Mouse (Mus musculus) adrenal gland, postnatal 36 days (tissue): ENCODE data around the gene Sprr2f. TPM values are rescaled to one million over a fixed set of nuclear protein-coding genes. Genes with fewer than 3 reads are reported as not detected.

Source experiments
- DNase-seq, 2 experiments: peaks; one replicate each; pipeline ENCODE4 v3.0.0; 2021; ENCODE audit warnings: mixed read lengths in 1 of 2
- long read RNA-seq, 2 experiments: library from polyadenylated mRNA; stranded (forward); transcript quantifications; one replicate each; pipeline ENCODE4 v2.0.0; 2021; ENCODE audit warnings: borderline sequencing depth in 2 of 2
- total RNA-seq, 2 experiments: library from RNA; stranded (reverse); gene quantifications; 2 replicates each; pipeline ENCODE4 v1.2.3; 2021

Gene Sprr2f
- total RNA-seq = not detected
- long read RNA-seq, experiment 1 = 0 reads
- long read RNA-seq, experiment 2 = 0 reads

DNA sequence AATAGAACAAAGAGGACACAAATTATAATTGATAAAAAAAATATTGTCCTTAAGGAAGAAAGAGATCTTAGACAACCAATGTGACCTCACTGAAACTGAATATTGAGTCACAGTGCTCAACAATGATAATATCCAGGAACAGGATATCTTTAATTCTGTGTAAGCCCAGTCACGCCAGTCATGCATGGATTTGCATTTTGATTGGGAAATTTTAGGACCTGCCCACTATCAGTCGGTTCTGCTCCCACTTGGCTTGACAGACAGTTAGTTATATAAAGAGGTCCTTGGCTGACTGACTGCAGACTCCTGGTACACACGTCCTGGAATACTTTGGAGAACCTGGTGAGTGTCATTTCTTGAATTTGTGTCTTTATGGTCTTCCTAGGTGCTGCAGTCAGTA is at the start of gene Sprr2f:
Gene Sprr2f (plus strand): TSS at position 301 of the 400 bp plus-strand sequence.
- DNase-seq = no peak

- no peak for DNase-seq
Observed at GRCm38 (mm10) chr3:92316320-92316719, 48.7 kb upstream of the Sprr2f start, which contains the start of gene Sprr2b. Gene Sprr2b (plus strand): TSS chr3:92316620.

DNA sequence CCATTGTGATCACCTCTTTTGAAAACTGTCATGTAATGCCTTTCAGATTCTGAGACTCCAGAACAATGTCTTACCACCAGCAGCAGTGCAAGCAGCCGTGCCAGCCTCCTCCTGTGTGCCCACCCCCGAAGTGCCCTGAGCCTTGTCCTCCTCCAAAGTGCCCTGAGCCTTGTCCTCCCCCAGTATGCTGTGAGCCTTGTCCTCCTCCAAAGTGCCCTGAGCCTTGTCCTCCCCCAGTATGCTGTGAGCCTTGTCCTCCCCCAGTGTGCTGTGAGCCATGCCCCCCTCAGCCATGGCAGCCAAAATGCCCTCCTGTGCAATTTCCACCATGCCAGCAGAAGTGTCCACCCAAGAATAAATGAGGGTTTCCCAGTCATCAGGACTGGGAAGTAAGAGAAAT is 47.6 kb upstream of the Sprr2f start:
- DNase-seq = no peak

DNA sequence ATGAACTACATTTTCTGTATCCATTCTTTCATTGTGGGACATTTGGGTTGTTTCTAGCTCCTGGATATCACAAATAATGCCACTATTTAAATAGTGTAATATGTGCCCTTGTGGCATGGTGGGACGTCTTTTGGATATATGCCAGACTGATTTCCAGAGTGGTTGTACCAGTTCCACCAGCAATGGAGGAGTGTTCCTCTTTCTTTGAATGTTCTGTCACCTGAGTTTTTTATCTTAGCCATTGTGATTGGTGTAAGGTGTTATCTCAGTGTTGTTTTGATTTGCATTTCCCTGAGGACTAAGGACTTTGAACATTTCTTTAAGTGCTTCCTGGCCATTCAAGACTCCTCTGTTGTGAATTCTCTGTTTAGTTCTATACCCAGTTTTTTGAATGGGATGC is 28.7 kb upstream of the Sprr2f start:
- DNase-seq = no peak

- DNase-seq = no peak
Observed at GRCm38 (mm10) chr3:92338840-92339239, 26.1 kb upstream of the Sprr2f start, which contains the start of gene Sprr2d. Gene Sprr2d (plus strand): TSS chr3:92339140.

DNA sequence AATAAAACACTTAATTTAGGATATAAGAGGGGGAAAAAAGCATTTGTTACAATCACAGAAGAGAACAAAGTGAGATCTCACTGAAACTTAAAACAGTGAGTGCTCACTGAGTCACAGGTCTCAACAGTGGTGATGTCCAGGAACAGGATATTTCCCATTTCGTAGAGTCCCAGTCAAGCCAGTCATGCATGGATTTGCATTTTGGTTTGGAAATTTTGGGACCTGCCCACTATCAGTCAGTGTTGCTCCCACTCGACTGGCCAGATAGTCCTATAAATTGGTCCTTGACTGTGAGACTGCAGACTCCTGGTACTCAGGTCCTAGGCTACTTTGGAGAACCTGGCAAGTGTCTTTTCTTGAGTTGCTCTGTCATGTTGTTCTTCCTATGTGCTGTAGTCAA is 13.1 kb upstream of the Sprr2f start, which contains the start of gene Sprr2e:
Gene Sprr2e (plus strand): TSS at position 301 of the 400 bp plus-strand sequence.
- no peak for DNase-seq

GRCm38 (mm10) chr3:92361619-92362018 is 3.4 kb upstream of the Sprr2f start:
- DNase-seq = no peak

DNA sequence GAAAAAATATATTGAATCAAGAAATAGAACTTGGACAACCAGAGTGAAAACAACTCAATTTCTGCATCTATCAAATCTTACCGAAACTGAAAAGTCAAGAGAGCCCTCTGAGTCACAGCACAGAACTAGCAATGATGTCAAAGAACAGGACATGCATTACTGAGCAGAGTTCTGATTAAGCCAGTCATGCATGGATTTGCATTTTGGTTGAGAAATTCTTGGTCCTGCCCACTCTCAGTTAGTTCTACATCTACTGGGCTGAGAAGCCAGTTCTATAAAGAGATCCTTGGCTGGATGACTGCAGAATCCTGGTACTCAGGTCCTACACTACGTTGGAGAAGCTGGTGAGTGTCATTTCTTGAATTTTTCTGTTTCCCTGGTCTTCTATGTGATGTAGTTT is 8.6 kb downstream of the Sprr2f start:
- no peak for DNase-seq

GRCm38 (mm10) chr3:92385385-92385784 is 20.4 kb downstream of the Sprr2f start, which contains the start of gene Sprr2h:
Gene Sprr2h (plus strand): TSS chr3:92385685.
- no peak for DNase-seq

DNA sequence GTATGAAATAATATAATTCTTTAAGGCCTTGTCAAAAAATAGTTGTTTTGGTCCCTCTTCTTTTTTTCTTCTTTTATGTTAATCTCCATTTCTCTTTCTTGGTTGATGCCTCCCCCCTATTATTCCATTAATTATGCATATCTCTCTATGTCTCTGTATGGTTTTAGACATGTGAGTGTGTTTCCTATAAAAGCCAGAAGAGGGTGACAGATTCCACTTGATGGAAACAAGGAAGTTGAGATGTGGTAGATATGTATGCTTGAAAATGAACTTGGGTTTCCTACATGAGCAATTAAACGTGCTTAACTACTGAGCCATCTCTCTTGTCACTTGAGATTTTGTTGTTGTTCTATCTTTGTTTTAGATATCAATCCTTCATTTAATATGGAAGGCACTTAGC is 29.3 kb downstream of the Sprr2f start:
- no peak for DNase-seq

GRCm38 (mm10) chr3:92407691-92408090 is 42.7 kb downstream of the Sprr2f start, which contains the start of gene Sprr2i:
Gene Sprr2i (plus strand): TSS chr3:92407991.
- no peak for DNase-seq

Other genes with a start within 250 kb of the Sprr2f start
- gene Prr9, start 241.2 kb upstream of the Sprr2f start, total RNA-seq = not detected
- not detected for gene Lelp1, start 222.4 kb upstream of the Sprr2f start, total RNA-seq
- not detected for gene Sprr2a1, start 149.4 kb upstream of the Sprr2f start, total RNA-seq
- gene Sprr2a2, start 149.3 kb upstream of the Sprr2f start, total RNA-seq = not detected
- gene Sprr2a3, start 79.8 kb upstream of the Sprr2f start, total RNA-seq = not detected
- gene Sprr2b, start 48.6 kb upstream of the Sprr2f start, total RNA-seq = not detected
- not detected for gene Sprr2d, start 26.0 kb upstream of the Sprr2f start, total RNA-seq
- gene Sprr2e, start 13.0 kb upstream of the Sprr2f start, total RNA-seq = not detected
- not detected for gene Sprr2h, start 20.5 kb downstream of the Sprr2f start, total RNA-seq
- not detected for gene Sprr2i, start 42.8 kb downstream of the Sprr2f start, total RNA-seq
- gene Sprr2j-ps, start 52.9 kb downstream of the Sprr2f start, total RNA-seq = not detected
- 1 to 10 TPM; 6.5 to 6.6 TPM for gene Gm9774, start 64.2 kb downstream of the Sprr2f start, total RNA-seq
- gene Sprr2k, start 67.4 kb downstream of the Sprr2f start, total RNA-seq = not detected
- not detected for gene Sprr1b, start 73.6 kb downstream of the Sprr2f start, total RNA-seq
- gene Sprr3, start 93.5 kb downstream of the Sprr2f start, total RNA-seq = not detected
- gene Sprr1a, start 120.7 kb downstream of the Sprr2f start, total RNA-seq = not detected
- not detected for gene Sprr4, start 135.3 kb downstream of the Sprr2f start, total RNA-seq
- gene 2310046K23Rik, start 169.3 kb downstream of the Sprr2f start, total RNA-seq = not detected
- not detected for gene Ivl, start 208.5 kb downstream of the Sprr2f start, total RNA-seq
- not detected for gene Smcp, start 223.8 kb downstream of the Sprr2f start, total RNA-seq
- not detected for gene 2210017I01Rik, start 242.3 kb downstream of the Sprr2f start, total RNA-seq